Mouse (Mus musculus) lung, postnatal 4 days (tissue): ENCODE data around the gene Kmt2e.

Experiments
- DNase-seq, 2 experiments: peaks; one replicate each; pipeline ENCODE4 v3.0.0; 2021

Gene Kmt2e

DNA sequence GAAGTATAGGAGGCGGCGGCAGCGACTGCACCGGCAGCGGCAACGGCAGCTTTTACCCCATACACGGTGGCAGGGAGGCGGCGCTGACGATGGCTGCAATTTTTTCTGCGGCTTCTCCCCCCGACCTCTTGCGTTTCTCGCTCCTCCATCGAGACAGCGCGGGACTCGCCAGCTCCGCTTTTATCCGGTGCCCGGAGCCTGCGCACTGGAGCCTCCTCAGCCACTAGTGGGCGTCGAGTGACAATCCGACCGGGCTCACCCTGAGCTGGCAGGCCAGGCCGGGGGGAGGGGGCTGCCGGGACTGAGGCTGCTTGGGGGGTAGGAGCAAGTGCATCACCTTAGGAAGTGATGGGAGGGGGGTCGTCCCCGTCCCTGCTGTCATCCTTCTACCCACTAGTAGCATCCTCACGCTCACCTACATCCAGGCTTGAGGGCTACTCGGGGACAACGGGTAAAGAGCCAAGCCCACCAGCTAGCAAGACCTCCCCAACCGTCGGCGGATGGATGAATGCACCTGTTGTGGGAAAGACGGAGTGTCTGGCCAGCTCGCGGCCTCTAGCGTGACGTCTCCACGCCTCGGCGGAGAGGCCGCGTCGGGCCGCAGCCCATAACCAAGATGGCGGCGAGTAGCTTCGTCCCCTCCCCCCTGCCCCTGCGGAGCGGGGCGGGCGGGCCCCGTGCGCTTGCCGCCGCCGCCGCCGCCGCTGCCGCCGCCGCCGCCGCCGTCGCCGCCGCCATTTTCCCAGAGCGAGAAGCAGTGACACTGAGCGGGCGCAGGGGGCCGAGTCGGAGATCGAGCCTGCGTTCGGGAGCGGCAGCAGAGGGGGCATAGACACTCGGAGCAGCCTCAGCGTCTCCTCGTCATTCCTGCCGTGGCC is at the start of gene Kmt2e:
Gene Kmt2e (plus strand): TSS at position 722 of the 878 bp plus-strand sequence.
- DNase-seq, result peak; percentile 95

DNA sequence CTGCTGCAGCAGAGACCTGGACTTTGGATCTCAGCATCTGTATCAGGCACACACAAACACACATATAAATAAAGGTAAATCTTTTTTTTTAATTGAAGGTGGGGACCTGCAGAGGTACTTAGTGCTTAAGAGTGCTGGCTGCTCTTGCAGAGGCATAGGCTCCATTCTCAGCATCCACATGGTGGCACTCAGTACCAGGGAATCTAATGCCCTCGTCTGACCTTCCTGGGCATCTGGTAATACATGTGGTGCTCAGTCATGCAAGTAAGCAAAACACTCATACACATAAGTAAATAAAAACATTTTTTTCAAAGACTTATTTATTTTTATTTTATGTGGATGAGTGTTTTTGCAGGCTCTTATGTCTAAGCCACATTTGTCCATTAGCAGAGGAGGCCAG is 49.1 kb upstream of the Kmt2e start:
- DNase-seq, result peak in 1 of 2 experiments; percentile 24

DNA sequence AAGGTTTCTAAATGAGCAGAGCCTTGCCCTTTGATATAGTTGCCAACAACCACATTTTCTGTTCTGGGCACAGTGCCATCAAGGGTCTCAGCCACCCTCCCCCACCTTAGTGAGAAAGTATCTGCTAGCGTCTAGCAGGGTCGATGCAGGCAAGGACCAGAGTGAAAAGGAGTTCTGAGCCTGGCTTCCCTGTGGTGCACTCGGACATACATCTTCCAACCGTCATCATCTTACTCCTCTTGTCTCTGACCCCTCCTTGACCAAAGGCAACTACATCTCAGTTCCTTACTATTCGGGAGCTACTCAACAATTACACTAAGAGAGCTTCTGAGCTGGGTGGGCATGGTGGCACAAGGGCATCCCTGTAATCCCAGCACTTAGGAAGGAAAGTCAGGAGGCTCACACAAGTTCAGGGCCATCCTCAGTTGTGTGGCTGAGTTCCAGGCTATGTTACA is 48.5 kb upstream of the Kmt2e start:
- no peak for DNase-seq

DNA sequence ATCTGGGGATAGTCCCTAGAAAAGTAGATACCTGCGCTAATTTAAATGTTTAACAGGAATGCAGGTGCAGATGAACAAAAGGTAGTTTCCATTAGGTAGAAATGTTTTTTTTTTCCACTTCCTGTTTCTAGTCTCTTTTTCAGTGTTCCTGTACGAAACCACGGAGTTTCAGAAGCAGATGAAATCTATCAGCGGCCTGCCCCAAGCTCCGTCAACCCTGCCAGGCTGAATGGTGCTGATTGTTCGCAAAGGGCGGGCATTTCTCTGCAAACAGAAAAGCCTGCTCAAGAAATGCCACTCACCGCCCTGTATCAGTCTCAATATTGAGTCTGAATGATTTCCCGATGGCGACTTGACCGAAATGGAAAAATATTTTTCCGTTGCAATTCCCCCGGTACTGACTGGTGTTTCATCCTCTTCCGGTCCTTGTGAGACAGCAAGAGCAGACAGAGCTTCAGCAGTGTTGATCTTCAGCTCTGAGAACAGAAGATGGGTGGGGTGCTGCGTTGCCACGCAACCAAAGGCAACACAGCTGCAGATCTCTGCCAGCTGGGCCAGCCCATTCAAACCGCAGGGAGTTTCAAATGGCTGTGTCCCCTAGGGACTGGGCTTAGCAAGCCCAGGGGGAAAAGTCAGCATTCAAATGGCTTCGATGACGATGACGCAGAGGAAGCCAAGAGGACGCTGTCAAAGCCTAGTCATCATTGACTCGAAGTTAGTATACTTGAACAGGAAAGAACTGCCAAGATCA is 47.5 kb upstream of the Kmt2e start:
- DNase-seq, result peak; percentile 91 to 96

DNA sequence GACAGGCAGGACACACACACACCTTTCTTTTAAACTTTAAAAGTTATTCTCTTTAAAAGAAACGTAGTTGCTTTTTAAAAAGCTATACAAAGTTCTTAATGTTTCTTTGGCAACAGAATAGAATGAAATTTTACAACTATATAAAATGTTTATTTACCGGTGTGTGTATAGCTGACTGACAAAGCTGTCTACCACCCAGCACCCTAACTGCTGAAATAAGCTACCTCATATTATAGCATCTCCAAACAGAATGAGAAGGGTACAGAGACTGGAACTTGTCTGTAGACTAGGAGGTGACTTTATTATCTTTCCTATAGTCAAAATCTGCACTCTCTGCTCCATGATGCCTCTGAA is 47.0 kb upstream of the Kmt2e start:
- DNase-seq, result no peak

DNA sequence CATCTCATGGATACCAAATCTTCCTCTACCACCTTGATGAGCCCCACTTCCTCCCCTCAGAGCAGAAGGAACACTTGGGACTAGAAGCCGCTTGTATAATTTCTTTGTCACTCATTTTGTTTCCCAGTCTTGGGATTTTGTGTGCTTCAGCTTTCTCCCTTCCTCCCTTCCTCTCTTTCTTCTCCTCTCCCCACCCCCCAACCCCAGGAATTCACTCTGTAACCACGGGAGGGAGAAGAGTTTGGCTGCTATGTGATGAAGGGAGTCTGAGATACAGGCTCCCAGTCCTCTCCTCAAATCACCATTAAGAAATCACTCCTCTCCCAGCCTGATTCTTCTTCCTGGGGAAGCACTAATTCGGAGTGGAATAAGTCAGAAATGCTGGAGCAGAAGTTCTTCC is 46.1 kb upstream of the Kmt2e start:
- no peak for DNase-seq

DNA sequence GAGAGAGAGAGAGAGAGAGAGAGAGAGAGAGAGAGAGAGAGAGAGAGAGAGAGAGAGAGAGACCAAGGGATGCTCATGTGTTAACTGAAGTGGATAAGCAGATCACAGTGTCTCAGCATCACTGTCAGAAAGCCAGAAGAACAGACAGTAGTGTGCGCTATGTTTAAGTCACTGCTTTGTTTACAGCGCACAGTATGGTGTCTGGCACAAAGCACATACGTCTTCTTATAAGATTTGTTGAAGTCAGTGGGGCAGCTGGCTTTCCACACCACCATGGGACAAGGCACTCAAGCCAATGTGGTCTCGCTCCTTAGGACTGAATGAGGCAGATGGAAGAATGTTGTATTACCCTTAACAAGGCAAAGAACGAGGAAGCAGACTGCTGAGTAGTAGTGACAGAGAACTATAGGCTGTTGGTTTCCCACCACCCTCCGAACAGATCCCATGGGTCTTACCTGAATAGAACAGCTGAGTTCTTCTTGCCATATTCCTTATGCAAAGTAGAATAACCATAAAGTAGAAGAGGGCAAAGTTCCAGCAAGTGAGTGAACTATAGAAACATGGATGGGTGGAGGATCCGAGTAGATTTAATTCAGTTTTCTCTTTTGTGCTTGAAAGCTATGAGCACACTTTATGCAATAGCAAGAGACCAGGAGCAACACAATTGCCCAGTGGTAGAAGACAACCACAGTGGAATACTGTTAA is 44.5 kb upstream of the Kmt2e start:
- no peak for DNase-seq

DNA sequence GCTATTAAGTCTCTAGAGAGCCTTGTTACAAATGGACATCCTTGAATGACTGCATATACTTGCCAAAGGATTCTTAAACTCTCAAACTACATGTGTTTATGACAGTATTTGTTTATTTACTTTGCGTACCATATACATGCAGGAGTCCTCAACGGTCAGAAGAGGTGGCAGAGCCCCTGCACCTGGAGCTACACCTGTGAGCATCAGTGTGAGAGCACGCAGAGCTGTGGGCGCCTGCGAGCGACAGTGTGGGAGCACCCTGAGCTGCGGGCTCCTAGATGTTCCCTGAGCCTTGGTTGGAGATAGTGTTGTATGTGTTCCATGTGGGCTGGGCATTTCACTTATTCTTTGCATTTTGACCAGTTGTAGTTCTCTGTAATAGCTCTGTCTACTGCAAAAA is 42.5 kb upstream of the Kmt2e start:
- DNase-seq, result no peak

DNA sequence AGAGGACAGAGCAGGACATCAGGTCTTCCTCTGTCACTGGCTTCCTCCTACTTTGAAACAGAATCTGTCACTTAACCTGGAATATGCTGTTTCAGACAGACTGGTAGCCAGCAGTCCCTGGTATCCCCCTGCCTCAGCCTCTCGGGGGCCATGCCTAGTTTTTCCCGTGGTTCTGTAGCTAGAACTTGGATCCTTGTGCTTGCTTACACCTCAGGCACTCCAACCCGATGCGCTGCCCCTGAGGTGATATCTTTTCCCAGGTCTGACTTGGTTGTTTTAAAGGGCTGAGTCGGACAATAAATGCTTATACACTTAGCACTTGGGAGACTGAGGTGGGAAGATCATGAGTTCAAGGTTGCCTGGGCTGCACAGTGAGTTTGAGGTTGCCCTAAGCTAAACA is 40.4 kb upstream of the Kmt2e start:
- DNase-seq, result no peak

DNA sequence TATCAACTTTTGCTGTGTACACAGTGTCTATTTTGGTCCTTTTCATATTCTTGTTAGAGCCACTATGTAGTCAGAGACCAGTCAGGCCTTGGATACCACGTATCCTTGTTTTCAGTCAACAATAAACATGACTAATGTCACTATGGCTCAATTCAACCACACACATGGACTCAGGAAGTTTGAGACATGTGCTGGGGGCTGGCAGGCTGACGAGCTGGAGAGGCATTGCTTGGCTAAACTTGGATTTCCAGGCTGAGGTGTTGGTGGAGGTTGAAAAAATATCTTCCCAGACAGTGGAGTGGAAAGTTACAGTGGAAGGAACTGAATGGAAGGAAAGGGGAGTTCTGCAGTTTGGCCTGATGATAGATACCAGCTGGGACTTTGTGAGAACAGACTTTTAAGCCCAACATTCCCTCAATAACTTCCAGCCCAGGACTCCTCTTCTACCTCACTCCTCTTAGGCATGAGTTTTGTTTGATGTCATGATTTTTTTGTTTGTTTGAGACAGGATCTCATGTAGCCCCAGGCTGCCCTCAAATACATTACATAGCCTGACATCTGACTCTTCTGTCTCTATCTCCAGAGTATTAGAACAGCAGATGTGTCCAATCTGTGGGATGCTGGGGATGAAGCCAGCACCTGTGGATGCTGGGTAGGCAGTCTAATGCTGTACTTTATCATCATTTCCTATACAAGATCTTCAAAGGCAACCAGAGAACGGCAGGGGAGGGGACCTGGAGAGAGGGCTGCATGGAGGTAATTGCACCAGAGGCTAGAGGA is 39.7 kb upstream of the Kmt2e start:
- DNase-seq, result peak in 1 of 2 experiments; percentile 53

DNA sequence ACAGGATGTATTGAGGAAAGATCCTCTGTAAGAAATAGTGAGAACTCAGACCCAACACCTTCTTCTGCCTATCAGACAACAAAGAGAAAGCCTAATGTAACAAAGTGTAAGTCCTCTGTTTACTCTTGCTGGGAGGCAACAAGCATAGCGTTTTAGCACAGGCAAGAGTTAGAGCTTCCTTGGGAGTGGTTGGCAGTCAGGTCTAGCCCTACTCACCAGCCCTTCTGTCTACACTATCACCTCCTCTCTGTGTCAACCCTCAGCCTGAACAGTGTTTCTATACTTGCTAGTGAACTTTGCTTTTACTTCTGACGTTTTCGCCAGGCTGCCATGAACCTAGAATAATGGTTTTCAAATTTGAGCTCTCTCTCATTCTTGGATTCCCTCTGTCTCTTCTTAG is 38.5 kb upstream of the Kmt2e start:
- no peak for DNase-seq

DNA sequence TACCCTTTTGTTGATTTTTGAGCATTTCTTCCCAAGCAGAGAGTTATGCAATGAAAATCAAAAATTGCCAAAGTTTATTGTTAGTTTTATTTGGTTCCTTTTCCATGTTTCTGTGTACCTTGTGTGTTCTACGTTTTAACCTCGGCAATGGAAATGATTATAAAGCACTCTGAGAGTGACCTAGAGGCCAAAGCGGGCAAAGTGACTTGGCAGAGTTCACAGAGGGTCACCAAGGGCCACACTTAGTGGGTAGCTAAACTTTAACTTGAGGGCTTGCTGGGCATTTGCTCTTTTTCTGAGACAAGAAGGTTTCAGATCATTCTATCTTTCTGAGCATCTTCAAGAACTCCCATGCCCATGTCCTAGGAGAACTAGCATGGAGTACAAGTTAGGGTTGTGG is 37.5 kb upstream of the Kmt2e start:
- no peak for DNase-seq

DNA sequence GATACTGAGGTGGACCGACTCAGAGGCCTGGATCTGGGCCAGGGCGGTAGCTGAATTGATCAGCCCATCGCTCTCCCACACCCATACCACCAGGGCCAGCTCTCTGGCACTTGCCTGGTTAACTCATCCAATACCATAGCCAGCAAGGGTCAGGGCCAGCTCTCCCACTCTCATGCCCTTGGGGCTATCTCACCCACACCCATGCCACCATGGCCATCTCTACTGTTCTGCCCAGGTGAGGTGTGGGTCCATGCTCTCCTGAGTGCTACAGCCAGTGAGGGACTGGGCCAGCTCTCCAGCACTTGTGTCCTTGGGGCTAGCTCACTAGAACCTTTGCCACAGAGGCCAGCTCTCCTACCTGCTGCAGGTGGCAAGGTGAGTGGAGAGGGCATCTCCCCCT is 34.1 kb upstream of the Kmt2e start:
- no peak for DNase-seq

DNA sequence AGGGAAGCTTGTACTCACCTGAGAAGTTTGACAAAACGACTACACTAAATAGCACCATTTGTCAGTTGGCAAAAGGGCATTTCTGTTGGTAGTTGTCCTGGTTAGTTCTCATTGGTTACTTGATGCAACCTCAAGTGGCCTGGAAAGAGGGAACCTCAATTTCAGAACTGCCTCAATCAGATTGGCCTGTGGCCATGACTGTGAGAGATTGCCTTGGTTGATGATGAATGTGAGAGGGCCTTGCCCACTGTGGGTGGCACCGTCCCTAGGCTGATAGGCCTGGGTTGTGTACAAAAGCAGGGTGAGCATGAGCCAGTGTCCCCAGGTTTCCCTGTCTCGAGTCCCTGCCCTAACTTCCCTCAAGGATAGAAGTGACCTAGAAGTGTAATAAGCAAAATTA is 33.4 kb upstream of the Kmt2e start:
- DNase-seq, result no peak

DNA sequence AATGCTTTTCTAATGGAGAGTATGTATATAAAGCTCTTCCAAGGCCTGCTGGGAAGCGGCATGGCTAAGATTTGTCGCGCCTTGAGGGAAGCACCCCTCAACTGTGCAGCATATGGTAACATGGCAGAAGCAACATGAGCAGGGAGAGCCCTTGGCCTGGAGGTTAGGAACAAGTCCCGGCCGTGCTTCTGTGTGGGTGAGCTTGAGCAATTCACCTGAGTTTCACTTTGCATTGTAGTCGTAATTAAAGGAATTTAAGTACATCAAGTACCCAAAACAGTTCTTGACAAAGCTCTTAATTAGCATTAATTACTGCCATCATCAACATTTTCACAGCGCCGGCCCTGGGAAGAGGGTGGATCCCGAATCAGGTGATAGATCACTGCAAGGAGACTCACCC is 32.9 kb upstream of the Kmt2e start:
- DNase-seq, result no peak

DNA sequence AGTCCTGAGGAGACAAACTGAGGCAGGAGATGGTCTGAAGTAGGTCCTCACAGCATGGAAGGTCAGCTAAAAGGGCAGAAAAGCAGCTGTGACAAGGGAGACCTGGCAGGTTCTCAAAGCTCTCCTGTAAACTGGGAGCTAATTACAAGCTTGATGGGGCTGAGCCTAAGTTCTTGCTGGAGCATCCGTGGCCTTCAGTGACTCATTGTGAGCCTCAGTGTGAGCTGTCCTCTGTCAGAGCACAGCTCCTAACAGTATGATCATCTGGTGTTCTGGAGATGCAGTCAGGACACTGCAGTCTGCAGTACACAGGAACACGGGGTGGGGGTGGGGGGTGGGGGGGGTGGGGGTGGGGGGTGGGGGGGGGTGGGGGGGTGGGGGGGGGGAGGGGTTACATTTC is 32.2 kb upstream of the Kmt2e start:
- DNase-seq, result no peak

DNA sequence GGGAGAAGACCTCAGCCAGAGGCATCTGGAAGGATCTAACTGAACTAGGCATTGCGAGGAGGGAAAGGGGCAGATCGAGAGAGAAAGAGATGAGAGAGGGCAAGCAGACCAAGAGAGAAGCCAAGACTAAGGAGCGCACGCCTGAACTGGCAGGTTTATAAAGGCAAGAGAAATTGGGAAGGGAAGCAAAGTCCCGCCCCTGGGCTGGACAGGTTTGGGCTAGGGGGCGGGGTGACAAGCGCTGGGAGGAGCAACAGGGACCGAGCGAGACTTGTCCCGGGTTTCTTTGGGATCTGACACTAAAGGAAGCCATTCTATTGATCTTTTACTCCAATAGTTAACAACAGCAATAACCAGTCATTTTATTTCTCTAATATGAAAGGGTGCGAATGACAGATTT is 31.1 kb upstream of the Kmt2e start:
- no peak for DNase-seq

DNA sequence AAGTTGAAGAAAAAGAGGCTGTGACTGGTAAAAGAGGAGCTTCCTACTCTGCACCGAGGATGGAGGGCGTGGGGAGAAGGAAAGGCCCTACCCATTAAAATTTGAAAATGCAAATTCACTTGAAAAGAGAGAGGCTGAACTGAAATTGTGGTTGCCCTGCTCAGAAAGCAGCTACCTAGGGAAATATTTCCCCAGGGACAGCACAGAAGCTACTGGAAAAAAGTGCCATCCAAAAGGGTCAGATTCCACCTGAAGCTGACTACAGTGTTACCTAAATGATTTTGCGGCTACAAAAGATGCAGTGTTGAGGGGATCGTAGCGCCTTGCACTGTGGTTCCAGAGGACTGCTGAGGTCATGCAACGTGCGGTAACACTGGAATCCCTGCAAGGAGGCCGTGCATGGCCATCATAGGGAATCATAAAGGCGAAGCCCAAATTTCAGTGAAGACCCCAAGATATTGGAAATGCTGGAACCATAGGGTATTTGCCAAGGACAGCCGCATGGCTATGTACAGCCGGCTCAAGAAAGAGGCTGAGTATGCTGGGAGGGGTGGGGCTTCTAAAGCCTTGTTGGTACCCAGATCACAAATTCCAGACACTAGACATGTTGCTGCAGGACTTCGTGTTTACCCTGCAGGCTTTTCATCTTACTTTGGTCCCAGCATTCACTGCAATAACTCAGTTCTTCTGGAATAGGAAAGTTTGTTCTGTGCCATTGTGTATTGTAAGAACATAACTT is 28.4 kb upstream of the Kmt2e start:
- no peak for DNase-seq

DNA sequence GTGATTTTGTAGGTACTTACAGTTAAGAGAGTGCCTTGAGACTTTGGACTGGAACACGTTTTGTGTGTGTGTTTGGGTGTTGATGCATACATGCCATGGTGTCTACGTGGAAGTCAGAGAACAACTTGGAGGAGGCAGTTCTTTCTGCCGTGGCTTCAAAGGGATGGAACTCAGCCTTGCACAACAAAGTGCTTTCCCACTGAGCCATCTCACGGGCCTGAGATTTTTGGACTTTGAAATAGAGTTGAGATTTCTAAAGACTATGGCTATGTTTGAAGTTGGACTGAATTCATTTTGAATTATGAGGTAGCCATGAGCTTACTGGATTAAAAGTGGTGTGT is 27.9 kb upstream of the Kmt2e start:
- no peak for DNase-seq

DNA sequence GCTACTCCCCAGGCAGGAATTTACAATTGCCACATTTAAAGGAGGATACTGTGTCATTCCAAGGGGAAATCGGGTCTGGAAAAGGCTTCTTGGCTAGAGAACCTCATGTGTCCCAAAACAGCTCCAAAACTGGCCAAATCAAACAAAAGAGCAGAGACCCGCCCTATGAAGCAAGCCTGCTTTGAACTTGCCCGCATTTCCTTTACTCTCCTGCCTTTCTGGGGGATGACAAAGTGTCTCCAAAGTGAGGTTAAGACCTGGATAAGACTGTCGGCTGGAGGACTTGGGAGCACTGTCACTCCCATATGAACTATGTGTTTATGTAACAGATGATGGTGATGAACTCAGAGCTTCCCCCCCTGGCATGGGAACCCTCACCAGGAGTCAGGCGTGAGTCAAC is 26.1 kb upstream of the Kmt2e start:
- DNase-seq, result no peak

DNA sequence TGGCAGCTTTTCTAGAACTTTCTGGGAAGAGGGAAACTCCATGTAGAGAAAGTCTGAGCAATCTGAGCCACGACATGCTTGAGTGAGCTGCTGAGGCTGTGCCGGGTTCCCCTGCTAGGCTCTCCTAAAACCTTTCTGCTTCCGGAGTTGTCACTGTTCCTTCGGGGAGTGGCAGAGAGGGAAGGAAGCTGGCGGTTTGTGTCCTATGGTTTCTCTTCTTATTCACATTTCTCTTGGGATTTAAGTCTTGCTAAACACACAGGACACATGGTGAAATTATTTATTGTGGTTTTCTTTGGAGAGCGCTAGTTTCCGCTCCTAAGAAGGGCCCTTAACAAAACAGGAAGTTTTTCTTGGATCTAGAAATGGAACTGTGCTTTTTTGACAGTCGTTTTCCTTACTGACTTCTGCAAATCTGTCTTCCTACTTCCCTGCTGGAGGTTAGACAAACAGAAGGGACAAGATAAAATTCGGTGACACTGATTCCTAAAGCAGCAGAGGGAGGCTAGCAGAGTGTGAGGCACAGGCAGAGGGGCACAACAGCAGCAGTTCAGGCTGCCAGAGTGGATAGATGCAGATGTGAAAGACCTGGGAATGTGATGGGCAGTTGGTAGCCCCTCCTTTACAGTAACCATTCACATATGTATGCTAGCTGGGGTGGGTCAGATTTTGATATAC is 24.1 kb upstream of the Kmt2e start:
- peak in 1 of 2 experiments; percentile 33 for DNase-seq

DNA sequence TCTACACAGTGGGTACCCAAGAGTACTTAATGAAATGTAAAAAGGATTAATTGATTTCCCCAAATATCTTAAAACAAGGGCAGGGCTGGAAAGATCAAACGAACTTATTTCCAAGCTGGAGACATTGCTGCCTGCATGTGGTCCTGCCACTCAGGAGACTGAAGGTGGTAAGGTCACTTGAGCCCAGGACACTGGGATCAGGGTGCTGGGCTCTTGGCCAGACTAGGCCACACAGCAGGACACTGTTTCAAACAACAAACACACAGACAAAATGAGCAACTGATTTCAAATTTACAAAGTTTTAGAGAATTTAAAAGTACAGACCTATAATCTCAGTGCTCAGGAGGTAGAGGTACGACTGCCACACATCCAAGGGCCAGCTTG is 23.5 kb upstream of the Kmt2e start:
- DNase-seq, result no peak
